In the genomic region with DNA sequence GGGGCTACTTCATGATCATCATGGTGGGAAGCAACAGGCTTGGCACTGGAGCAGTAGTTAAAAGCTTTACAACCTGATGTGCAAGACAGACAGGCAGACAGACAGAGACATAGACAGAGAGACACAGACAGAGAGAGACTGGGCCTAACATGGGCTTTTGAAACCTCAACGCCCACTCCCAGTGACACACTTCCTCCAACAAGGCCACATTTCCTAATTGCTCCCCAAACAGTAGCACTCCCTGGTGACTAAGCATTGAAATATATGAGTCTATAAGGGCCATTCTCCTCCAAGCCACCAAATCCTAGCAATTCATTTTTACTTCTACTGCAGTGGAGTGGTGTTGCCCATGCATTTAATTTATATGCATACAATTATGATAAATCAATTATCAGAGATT, we compare ENCODE assay signal across 24 mouse cellular contexts. TPM values are rescaled to one million over a fixed set of nuclear protein-coding genes. Genes with fewer than 3 reads are reported as not detected.
DNase-seq lines count a peak whose midpoint lies in the region; ATAC-seq and TF ChIP-seq lines count a peak whose summit lies in the region.
"Had no signal": no experiment of that assay in that cellular context is flagged by ENCODE, and none has a peak within 500 bp of the region (broad histone marks: within the 10 kb centered on the region; RNA-seq: fewer than 3 reads in every experiment).

No protein-coding gene starts in this region.

- peak; percentile 67; the same call in 1 of the 2 replicates for ATAC-seq in granulocyte monocyte progenitor cell, adult 5-6 weeks (replicated peaks; ENCODE audit: poor library complexity, severe bottlenecking)
- ATAC-seq in megakaryocyte-erythroid progenitor cell, adult 5-6 weeks (replicated peaks; ENCODE audit: low FRiP score, low TSS enrichment, poor library complexity, severe bottlenecking): no peak
- ATAC-seq: activated CD4-positive, CD25-positive, alpha-beta regulatory T cell, adult 4 months; forebrain, embryonic 13.5 days; forebrain, embryonic 15.5 days; forebrain, postnatal 0 days; Patski had no signal

- no peaks in the 10 kb centered on the region for H3K36me3 ChIP-seq in C2C12 (ENCODE audit: control insufficient read depth, insufficient read depth)
- H3K36me3 ChIP-seq: embryonic facial prominence, embryonic 10.5 days; embryonic facial prominence, embryonic 12.5 days; forebrain, embryonic 15.5 days had no signal

- no peak for DNase-seq in spleen, postnatal 14 days (ENCODE audit: low spot score in 2 of 2)
- DNase-seq in urinary bladder, postnatal 36 days (ENCODE audit: low spot score in 2 of 2): no peak
- DNase-seq: adrenal gland, adult 8-10 months; adrenal gland, postnatal 14 days; adrenal gland, postnatal 36 days; B cell, adult 2 months; cerebellum, adult 11-12 months; cerebellum, adult 2 months; cerebellum, adult 9-10 months; cerebellum, postnatal 10 days; cerebellum, postnatal 25 days; forebrain, postnatal 0 days had no signal

- no peaks in the 10 kb centered on the region for H3K79me3 ChIP-seq in C2C12 (ENCODE audit: low read depth)

- H3K4me3 ChIP-seq in C2C12 (ENCODE audit: insufficient read depth, poor library complexity, severe bottlenecking): no peak overlapping the region
- H3K4me3 ChIP-seq: embryonic facial prominence, embryonic 10.5 days; embryonic facial prominence, embryonic 12.5 days; forebrain, embryonic 13.5 days; forebrain, embryonic 15.5 days had no signal

- H3K27me3 ChIP-seq in C2C12 (ENCODE audit: control insufficient read depth, insufficient read depth, insufficient read length): no peaks in the 10 kb centered on the region
- H3K27me3 ChIP-seq: embryonic facial prominence, embryonic 12.5 days; forebrain, embryonic 13.5 days; forebrain, embryonic 15.5 days; Patski had no signal

- no peak for TF ChIP-seq CTCF in C2C12 (IDR thresholded peaks at IDR 0.05; ENCODE audit: control insufficient read depth, insufficient read depth, insufficient read length)

- no peak overlapping the region for H3ac ChIP-seq in C2C12 (ENCODE audit: control insufficient read depth, insufficient read length, low read depth)

- H3K79me2 ChIP-seq in C2C12 (ENCODE audit: control insufficient read depth, insufficient read depth): no peaks in the 10 kb centered on the region

TF ChIP-seq in C2C12, 6 proteins besides CTCF, POLR2A, EP300 and RAD21:
- peak; percentile 7 for TF ChIP-seq FOSL1 (IDR thresholded peaks at IDR 0.05; ENCODE audit: insufficient read depth, low read length, poor library complexity, severe bottlenecking)
- peak; percentile 12 for TF ChIP-seq CEBPB (IDR thresholded peaks at IDR 0.05; ENCODE audit: low read depth)
- no peak for TF ChIP-seq MYOD1 (IDR thresholded peaks at IDR 0.05; ENCODE audit: control insufficient read depth, insufficient read length, low read depth)
- TF ChIP-seq MYOG (IDR thresholded peaks at IDR 0.05; ENCODE audit: control insufficient read depth, extremely low read depth, insufficient read length): no peak
- TF ChIP-seq MAX (IDR thresholded peaks at IDR 0.05): peak; percentile 32

RNA-seq across cellular contexts. Expression of a gene that starts 41.8 kb away (rescaled TPM):
- 0.08 TPM for polyA plus RNA-seq in C2C12 (2012; fragmentation: generic; extraction: Trizol)
- total RNA-seq in granulocyte monocyte progenitor cell, adult 5-6 weeks (2014; fragmentation: Nextera tagmentation): 1.7 and 4.7 TPM in 2 replicates
- total RNA-seq in granulocyte monocyte progenitor cell, adult 5-6 weeks (2017): not detected in 2 replicates
- total RNA-seq in megakaryocyte-erythroid progenitor cell, adult 5-6 weeks (2014; fragmentation: Nextera tagmentation): not detected in 2 replicates
- not detected in 2 replicates for total RNA-seq in megakaryocyte-erythroid progenitor cell, adult 5-6 weeks (2017)
- total RNA-seq: adrenal gland, adult 8-10 months; adrenal gland, postnatal 14 days; adrenal gland, postnatal 36 days; ES-E14; MEL had no signal
- polyA plus RNA-seq: activated CD4-positive, CD25-positive, alpha-beta regulatory T cell, adult 4 months; cerebellum, adult 2 months; embryonic facial prominence, embryonic 10.5 days; forebrain, embryonic 11.5 days; forebrain, embryonic 13.5 days; forebrain, embryonic 15.5 days; Patski had no signal
